Mouse (Mus musculus) embryo, embryonic 10 days (tissue): ENCODE results near the gene Ikzf1.

Experiments
- DNase-seq: peaks from one replicate; pipeline ENCODE4 v3.0.0-alpha.2; 2015; ENCODE audit warnings: low spot score

Gene Ikzf1

GRCm38 (mm10) chr11:11766736-11767135 lies 81.9 kb downstream of the Ikzf1 start:
- DNase-seq = no peak

GRCm38 (mm10) chr11:11768057-11768456 lies 83.3 kb downstream of the Ikzf1 start:
- DNase-seq = no peak

GRCm38 (mm10) chr11:11769281-11769680 lies 84.5 kb downstream of the Ikzf1 start:
- DNase-seq = no peak

DNA sequence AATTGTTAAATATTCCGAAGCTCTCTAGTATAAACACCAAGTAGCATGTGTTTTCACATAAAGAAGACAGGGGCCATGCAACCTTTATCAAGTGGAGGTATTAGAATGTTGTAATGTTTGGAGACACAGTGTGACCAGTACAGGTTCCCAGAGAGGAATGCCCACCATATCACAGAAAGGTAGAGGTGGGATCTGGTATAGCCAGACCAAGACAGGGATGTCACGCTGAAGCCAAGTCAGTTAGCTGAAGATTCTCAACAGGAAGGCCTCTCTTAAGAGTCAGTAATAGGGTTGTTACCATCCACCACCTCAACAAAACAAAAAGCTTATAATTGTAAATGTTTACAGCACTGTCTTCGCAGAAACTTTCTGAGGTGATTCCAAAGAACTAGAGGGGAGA lies 85.9 kb downstream of the Ikzf1 start:
- DNase-seq = no peak

DNA sequence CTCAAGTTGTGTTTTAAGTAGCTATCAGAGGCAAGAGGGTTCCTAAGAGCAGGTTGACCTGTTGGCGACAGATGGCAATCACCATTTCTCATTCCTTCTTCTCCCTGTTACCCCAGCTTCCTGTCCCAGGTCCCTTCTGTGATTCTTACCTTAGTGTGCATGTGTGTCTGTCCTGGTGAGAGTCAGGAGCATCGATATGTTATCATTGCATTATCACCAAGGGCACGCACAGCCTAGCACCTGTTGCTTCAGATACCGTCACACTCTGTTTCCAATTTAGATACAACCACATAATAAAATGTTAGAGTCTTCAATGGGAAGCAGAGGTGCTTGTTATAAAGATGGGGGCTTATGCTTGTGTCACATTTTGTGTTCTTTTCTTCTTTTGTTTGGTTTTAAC lies 87.4 kb downstream of the Ikzf1 start:
- DNase-seq = no peak

DNA sequence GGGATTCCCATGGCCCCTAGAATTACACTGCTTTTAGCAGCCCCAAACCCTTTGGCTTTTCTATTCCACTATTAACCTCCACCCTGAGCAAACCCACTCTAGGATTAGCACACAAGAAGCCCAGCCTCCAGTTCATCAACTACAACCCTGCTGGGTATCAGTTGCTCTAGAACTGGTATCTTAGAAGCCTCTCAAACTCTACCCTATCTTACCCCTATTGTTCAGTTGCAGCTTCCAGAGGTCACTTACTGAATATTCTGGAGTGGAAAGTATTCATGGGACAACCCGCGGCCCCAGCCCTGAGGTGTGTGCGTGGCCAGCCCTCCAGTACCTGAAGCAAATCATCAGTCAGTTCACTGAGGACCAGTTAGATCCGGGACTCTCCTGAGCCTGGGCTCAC lies 89.6 kb downstream of the Ikzf1 start:
- DNase-seq = no peak

- DNase-seq = no peak
These were observed 90.1 kb downstream of the Ikzf1 start for GRCm38 (mm10) chr11:11774893-11775292.

DNA sequence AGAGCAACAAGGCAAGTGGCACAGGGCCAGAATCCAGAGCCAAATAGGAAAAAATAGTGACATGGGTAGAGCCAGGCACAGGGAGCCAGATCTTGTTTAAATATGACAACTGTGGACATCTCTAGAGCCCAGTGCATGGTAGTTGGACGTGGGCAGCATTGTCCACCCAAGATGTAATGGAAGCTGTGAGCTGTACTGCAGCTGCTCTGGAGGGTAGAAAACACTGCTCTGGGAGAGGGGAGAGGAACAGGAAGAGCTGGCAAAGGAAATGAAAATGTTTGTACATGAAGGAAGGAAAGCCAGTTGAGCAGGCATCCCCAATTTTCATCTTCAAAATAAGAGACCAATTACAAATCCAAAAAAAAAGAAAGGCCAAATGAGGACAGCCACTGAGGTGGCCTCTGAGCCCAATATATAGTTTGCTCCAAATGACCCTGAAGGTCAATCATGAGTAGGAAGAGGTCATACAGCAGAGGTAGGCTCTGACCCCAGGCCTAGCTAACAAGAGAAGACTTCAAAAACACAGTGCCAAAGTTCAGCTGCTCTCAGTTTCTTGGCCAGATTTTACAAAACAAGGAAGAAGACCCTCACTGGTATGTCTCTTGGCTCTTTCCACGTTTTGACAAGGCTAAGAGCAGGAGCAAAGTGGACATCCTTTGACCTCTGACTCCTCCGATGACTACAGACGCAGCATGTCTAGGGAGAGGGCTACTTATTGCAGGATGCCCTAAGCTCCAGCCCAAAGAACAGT lies 91.4 kb downstream of the Ikzf1 start:
- DNase-seq = no peak

DNA sequence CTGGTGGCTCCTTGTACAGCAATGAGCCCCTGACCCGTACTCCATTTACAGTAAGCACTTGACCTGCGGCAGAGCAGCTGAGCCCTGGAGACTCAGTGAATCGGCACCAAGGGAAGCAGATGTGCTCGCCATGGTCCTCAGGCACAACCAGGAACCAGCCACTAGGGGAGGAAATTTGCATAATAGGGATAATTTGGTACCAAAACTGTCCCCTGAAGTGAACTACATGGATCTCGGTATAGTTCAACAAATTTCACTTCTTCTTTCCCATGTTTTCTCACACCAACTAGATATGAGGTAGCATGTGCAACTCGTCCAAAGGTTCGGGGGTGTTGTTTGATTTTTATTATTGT lies 92.0 kb downstream of the Ikzf1 start:
- no peak for DNase-seq

- no peak for DNase-seq
These were observed 92.4 kb downstream of the Ikzf1 start for GRCm38 (mm10) chr11:11777246-11777645.

- DNase-seq = no peak
These were observed 93.0 kb downstream of the Ikzf1 start for GRCm38 (mm10) chr11:11777796-11778195.

- DNase-seq = no peak
These were observed 93.5 kb downstream of the Ikzf1 start for GRCm38 (mm10) chr11:11778345-11778744.

DNA sequence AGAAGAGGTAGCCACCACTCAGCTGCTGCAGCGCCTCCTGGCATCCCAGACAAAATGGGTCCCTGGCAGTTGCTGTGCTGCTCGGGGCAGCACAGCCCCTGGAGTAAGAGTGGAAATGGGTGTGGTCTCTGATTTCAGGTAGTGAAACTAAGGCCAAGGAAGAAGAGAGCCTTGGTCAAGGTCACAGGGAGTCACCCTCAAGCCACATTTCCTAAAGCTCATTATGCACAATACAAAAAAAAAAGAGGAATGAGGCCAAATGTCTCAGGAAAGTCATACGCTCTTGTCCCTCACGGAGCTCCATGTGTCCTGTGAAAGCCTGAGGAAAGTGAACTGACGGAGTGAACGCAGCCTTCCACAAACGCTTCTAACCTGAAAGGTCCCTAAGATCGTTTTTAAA lies 96.9 kb downstream of the Ikzf1 start:
- DNase-seq = no peak

DNA sequence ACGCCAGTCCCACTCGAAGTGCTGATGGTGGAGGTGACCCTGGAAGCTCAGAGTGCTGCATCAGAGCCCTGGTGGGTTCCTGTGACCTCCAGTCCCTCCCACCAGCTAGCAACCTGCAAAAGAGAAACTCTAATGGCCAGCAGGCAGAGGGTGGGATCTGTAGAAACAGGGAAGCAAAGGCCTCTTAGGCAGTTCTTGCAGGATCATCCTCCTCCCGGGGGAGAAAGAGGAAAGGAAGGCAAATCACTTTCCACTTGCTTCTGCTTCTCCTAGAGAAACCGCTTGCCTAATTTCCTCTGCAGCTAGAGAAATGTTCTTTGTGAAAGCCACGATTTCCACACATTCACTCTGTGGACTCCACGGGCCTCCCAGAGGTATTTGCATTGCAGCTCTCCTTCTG lies 100.7 kb downstream of the Ikzf1 start:
- DNase-seq = no peak

- DNase-seq = peak; percentile 87
These were observed 103.7 kb downstream of the Ikzf1 start for GRCm38 (mm10) chr11:11788521-11788974.

DNA sequence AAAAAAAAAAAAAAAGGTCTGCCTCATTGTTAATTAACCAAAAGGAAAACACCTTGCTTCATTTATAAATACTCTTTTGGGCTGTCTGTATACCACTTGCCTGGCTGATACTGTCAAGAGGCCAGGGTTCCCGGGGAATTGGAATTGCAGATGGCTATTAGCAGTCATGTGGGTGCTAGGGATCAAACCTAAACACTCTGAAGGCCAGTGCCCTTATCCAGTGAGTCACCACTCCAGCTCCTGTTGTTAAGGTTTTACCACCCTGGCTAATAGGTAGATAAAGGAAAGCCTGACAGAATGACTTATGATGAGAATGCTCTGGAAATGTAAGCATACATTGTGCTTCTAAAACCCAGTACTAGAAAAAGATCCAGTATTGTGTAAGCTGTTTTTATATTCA lies 109.8 kb downstream of the Ikzf1 start:
- no peak for DNase-seq

GRCm38 (mm10) chr11:11798690-11799089 lies 113.9 kb downstream of the Ikzf1 start:
- DNase-seq = no peak

DNA sequence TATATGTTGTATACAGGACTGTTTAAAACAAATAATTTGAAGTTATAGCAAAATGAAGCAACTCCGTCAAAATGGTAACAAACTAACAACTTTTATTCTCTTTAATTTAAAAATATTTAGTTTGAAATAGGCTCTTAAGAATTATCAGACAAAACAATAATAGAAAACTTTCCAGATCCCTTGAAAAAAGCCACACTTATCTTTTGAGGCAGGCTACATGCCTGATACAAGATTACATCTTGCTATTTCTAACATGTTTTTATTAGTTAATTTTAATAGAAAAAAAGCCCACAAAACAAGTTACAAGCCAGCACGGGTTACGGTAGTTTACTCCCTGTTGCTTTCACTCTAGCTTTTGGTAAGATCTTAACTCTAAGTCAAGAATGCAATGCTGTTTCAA lies 115.5 kb downstream of the Ikzf1 start:
- no peak for DNase-seq

- DNase-seq = no peak
These were observed 116.3 kb downstream of the Ikzf1 start for GRCm38 (mm10) chr11:11801067-11801466.

GRCm38 (mm10) chr11:11804421-11804820 lies 119.6 kb downstream of the Ikzf1 start:
- DNase-seq = no peak

DNA sequence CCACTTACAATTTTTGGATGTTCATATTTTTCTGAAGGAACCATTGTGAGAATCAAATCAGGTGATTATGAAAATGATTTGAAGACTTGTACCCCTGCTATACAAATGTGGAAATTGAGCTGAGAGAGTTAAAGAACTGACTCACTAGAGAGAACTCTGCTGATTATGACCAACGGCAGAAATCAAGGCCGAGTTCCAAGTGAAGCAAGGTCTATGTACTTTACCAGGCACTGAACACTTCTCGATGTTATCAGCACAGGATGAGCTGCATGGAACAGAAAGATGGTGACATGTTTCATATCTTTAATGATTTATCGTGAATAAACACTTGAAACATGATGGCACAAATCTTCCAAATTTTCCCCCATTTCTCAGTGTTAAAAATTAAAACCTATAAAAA lies 121.1 kb downstream of the Ikzf1 start:
- DNase-seq = no peak

- no peak for DNase-seq
These were observed 123.4 kb downstream of the Ikzf1 start for GRCm38 (mm10) chr11:11808035-11808819.

DNA sequence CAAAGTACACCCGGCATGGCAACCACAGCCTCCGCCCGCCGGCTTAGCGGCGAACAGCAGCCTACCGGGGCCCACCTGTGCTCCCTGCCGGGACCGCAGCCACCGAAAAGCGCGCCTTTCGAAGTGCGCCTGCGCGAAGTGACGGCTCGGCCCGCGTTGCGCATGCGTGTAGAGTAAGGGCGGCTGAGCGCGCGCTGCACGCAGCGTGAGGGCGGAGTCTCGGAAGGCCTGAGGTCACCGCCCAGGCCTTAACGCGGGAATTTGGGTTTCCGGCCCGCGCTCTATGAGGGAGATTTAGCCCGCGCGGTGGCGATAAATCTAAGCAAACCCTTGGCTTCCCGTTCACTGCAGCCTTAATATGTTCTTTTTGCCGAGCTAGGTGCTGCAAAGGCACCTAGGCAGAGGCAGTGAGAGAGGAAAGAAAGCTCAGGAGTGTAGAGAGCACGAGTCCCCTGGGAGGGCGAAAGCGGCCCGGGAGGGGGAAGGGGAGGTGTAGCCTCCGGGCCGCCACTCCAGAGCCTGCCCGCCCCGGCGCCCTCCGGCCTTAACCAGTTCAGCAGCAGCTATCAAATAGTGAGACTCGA lies 124.1 kb downstream of the Ikzf1 start, which contains the start of gene Fignl1:
TSS of gene Fignl1 (minus strand) at position 143 of the 584 bp plus-strand sequence.
- peak; percentile 100 for DNase-seq
